Mouse (Mus musculus) right cerebral cortex, postnatal 4 days (tissue): ENCODE measurements at regions not wholly inside any gene's neighbourhood (a gene's known extent, or its start where the extent isn't known, plus 50 kb on each side); places are given as distances from the start of the nearest gene placed in this dataset.
A peak's percentile ranks its signal among the peaks of the same experiment; 100 is the strongest.

Experiments used
- DNase-seq: peaks from one replicate; pipeline ENCODE4 v3.0.0-alpha.2; 2022

DNA sequence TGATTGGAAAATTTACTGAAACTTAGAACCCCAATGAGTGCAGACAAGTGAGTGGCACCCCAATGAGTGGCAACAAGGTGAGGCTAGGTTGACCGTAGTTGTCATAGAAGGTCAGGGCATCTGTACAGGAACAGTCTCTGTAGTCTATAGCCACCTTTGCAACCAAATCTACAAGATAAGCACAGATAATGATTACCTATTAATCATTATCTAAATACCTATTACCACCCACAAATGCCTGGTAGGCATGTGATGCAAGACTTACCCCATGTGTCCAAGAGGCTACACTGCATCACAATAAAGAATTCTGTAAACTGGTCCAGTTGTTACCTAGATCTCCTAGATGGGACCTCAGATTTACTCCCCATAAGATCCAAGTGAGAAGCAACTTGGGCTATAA, 778.7 kb downstream of the Cntnap5b start:
- DNase-seq: no peak

DNA sequence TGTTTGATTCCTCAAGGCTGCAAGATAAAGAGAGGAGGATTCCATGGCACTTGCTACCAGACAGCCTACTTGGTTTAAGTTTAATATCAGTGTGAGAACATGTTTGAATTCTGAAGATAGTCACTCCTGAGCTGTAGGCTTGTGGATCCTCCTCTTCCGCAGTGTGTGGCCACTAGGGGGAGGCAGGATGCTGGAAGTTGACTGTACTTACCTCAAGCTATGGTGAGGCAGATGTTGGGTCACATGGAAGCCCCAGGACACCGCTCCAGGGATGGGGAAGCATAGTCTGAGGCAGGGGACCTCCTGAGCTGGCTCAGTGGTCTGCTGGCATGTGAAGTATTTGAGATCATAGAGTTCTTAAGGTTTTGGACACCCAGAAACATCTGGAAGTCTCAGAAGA, 784.4 kb downstream of the Cntnap5b start:
- peak; percentile 32 for DNase-seq
